Mouse (Mus musculus): ENCODE results near the gene Zdhhc4.

Gene Zdhhc4

DNA sequence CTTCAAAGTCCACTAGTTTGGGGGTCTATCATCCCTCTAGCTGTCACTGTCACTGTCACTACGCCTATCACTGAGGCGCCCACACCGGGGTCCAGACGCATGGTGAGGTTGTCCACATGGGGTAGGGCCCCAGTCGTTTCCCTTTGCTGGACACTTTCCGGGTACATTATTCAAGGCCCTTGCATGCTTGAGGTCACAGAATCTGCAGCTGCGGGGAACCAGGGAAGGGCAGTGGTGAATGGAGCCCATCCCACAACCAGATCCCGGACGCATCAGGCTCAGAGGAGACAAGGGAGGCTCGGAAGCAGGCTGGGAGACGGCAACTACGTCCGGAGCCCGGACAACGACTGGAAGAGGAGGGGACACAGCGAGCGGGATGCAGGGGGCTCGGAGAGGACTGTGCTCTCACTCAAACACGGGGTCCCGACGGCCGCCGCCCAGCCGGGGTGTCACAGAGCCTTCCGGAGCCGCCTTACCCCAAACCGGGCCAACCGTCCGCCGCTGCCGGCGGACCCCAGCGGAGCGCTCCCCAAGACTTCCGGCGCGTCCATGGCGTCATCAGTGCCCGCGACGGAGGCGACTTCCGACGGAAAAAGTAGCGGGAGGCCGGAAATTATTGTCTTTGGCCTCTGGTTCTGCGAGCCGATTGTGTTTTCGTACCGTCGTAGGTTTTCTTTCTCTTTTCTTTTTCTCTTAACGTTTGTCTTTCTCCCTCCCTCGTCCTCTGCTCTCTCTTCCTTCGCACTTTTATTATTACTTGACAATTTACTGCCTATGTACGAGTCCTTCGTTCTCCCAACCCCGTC, at the start of gene Zdhhc4:
Gene Zdhhc4, minus strand, starts transcription at position 567 of the 806 bp plus-strand sequence.
- in situ Hi-C loops (cut with MseI, MboI), result no loop called here

GRCm38 (mm10) chr5:143376156-143376555, 47.1 kb upstream of the Zdhhc4 start:
- in situ Hi-C loops (cut with MseI, MboI), result no loop called here

DNA sequence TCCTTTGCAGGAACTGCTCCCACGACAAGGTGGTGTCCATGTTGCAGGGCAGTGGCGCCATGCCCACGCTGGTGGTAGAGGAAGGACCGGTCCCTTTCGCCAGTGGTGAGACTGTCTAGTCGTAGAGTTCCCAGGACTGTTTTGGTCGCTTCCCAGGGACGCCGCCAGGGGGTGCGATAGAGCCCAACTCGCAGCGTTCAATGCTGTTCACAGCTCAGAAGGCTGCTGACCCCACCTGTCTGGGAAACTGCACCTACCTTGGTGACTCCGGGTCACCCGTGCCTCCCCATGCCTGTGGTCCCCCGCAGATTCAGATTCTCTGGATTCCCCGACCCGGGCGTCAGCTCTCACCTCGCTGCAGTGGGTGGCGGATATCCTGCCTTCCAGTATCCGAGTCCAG, 46.2 kb upstream of the Zdhhc4 start:
- in situ Hi-C loops (cut with MseI, MboI), result no loop called here

GRCm38 (mm10) chr5:143372818-143373217, 43.8 kb upstream of the Zdhhc4 start:
- in situ Hi-C loops (cut with MseI, MboI), result no loop called here

DNA sequence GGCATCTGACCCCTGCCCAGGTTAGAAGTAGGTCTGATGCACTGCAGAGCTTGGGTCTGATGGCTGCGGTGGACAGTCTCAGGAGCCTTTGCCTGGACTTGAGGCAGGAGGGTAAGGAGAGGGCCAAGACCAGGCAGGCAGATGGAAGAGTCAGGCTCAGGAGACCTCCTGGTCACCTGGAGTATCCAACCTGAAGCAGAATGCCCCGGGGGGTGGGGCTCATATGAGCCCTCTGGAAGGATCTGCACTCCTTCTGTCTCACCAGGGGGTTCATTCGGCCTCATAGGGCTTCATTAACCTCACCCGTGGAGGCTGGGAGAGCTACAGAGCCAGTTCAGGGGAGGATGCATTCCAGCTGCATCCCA, 42.1 kb upstream of the Zdhhc4 start:
- in situ Hi-C loops (cut with MseI, MboI), result no loop called here

- in situ Hi-C loops (cut with MseI, MboI), result no loop called here
Observed at GRCm38 (mm10) chr5:143370416-143371145, 41.5 kb upstream of the Zdhhc4 start.

DNA sequence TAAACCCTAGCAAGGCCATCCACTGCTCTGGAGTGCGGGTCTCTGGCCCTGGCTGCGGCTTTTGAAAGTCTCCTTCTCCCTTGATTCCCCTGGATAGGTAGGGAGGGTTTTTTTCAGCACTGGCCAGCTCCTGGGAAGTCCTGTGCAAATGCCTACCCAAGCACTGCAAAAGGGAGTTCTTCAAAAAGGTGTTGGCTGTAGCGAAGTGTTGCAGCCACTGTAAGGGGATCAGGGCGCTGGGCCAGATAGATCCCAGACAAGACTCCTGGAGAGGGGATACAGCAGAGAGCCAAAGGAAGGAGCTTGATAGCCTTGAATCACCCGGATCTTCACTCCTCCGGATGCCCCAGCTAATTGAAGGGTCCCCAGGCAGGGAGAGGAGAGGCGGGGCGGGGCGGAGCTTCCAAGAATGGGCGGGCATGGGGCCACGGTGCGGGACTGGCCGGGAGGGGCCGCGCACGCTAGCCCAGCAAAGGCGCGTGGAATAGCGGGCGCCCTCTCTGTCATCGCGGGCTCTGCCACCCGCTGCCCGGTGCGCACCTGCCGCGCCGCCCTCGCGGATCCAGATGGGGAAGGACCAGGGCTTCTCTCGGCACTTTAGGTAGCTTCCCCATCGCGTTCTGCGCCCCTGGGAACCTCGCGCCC, 40.7 kb upstream of the Zdhhc4 start:
- in situ Hi-C loops (cut with MseI, MboI), result no loop called here

- in situ Hi-C loops (cut with MseI, MboI), result no loop called here
Observed at GRCm38 (mm10) chr5:143367931-143368330, 38.9 kb upstream of the Zdhhc4 start.

- in situ Hi-C loops (cut with MseI, MboI), result no loop called here
Observed at GRCm38 (mm10) chr5:143363678-143364615, 34.9 kb upstream of the Zdhhc4 start.

DNA sequence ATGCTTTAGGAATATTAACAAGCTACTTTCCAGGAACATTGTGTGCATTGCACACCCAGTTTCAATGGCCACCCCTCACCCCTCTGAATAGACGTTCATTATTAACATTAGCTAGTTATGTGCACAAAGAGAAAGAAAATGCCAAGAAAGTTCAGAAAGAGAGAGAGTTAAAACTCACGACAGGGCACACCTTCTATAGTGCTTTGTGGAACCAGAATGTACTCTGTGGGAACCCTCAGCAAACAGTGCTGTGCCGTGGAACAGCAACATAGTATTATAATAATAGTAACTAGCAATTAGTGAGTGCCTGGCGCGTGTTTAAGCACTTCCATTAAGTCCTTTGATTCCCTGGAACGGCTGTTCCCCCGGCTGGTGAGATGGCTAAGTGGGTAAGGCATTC, 32.4 kb upstream of the Zdhhc4 start:
- in situ Hi-C loops (cut with MseI, MboI), result no loop called here

DNA sequence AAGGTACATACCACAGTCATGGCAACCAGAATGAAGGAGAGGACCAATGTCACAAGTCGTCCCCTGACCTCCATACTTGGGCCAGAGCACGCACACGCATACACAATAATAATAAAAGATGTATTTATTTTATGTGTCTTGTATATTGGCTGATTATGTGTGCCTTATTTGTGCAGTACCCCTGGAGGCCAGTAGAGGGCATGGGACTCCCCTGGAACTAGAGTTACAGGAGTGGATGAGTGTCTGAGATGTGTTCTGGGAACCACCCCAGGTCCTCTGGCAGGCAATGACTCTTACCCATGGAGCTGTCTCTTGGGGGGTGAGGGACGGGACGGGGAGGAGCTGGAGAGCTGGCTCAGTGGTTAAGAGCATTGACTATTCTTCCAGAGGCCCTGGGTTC, 30.9 kb upstream of the Zdhhc4 start:
- in situ Hi-C loops (cut with MseI, MboI), result no loop called here

DNA sequence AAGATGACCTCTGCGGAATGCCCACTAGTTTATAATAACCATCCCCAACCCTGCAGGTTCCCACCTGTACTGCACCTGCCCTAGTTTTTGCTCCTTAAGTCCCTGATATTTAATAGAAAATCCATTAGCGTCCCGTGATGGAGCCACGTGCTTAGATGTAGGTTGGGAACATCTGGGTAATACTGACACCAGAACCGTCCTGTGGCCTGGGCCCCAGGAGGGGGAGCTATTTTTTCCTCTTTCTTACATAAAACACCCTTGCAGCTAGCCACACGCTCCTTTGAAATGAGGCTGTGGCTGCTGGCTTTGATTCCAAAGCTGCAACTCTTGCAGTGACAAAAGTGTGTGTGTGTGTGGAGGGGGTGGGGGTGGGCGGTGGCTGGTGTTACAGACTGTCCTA, 30.2 kb upstream of the Zdhhc4 start:
- in situ Hi-C loops (cut with MseI, MboI), result no loop called here

DNA sequence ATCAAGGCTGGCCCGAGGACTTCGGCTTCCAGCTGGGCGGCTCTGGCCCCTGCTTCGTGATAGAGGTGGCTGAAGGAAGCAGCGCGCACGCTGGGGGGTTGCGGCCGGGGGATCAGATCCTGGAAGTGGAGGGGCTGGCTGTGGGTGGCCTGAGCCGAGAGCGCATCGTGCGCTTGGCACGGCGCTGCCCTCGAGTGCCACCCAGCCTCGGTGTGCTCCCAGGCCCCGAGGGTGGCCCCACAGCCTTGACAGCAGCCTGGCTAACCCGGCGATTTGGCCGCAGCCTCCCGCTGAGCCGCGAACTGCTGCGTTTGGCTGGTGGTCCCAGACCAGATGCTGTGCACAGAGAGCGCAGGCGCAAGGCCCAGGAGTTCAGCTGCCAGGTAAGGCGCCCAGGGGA, 28.5 kb upstream of the Zdhhc4 start:
- in situ Hi-C loops (cut with MseI, MboI), result no loop called here

DNA sequence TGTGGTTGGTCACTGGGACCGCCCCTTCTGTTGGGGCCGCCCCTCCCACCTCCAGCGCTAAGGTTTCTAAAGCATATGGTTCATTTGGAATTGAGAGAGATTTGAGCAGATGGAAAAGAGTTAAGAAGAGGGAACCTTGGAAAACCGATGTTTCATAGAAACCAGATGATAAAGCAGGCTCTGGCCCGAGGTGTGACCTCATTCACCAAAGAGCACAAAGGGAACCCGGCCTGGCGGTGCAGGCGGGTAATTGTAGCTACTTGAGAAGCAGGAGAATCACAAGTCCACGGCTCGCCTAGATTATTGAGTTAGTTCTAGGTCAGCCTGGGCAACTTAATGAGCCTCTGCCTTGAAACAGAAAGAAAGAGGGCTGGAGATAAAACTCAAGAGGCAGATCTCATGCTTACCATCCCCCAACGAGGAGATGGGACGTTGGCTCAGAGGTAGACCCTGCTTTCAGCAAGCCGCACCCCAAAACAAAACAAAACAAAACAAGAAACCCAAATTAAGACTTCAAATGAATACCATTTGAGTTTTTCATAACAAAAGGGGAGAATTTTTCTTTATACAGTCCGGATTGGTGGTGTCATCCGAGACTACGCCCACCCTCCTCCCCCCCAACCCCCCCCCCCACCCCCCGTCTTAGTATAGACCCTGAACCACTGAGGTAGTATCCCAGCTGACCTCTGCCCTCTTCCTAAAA, 27.8 kb upstream of the Zdhhc4 start, which contains the start of gene Grid2ip:
Gene Grid2ip, plus strand, starts transcription at position 653 of the 703 bp plus-strand sequence.
- in situ Hi-C loops (cut with MseI, MboI), result no loop called here

DNA sequence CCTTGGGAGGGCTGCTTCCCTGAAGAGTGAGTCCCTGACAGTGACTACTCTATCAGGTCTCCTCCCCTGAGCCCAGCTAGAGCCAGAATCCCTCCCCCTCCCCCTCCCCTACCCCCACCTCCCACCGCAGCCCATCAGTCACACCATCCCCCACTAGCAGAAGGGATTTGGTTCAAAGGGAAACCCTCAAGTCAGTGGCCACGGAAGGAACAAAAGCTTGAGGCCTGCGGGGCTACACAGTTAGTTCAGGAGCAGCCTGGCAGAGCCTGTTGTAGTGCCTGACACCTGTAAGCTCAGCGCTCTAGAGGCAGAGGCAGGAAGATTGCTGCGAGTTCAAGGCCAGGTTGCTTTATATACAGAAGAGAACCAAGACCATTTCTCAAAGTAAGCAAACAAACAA, 27.0 kb upstream of the Zdhhc4 start:
- in situ Hi-C loops (cut with MseI, MboI), result no loop called here

GRCm38 (mm10) chr5:143346367-143346766, 17.3 kb upstream of the Zdhhc4 start:
- in situ Hi-C loops (cut with MseI, MboI), result no loop called here

DNA sequence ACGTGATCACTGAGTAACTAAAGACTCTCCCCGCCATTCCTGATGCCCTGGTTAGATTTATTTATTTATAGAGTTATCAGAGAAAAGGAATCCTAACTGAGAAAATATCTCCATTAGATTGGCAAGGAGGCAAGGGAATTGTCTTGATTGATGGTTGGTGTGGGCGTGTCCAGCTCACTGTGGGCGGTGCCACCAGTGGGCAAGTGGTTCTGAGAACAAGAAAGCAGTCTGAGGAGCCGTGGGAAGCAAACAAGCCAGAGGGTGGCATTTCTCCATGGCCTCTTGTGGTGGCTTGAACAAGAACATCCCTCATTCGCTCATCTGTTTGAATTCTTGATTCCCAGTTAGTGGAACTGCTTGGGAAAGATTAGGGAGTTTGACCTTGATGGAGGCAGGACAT, 10.5 kb upstream of the Zdhhc4 start:
- in situ Hi-C loops (cut with MseI, MboI), result loop anchor here in 1 of 2 experiments (10.0 kb wide), 1 partner anchor 85 kb away; no protein-coding TSS in a partner anchor

GRCm38 (mm10) chr5:143336559-143336958, 7.5 kb upstream of the Zdhhc4 start:
- in situ Hi-C loops (cut with MseI, MboI), result loop anchor here in 1 of 2 experiments (10.0 kb wide), 1 partner anchor 88 kb away; no protein-coding TSS in a partner anchor

DNA sequence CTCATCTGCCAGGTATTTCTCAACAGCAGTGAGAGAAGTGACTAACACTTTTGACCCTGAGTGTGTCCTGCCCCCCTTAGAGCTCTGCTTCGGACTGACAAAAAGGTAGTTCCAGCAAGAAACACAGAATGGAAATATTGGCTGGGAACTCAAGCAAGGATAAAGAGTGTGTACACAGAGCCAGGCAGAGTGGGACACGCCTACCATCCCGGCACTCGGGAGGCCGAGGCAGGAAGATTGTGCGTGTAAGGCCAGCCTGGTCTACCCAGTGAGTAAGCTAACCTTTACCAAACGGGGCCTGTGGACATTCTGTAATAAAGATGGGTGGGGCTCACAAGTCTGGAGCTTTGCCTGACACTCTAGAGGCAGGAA, 6.0 kb upstream of the Zdhhc4 start:
- in situ Hi-C loops (cut with MseI, MboI), result loop anchor here in 1 of 2 experiments (10.0 kb wide), 1 partner anchor 90 kb away; no protein-coding TSS in a partner anchor

DNA sequence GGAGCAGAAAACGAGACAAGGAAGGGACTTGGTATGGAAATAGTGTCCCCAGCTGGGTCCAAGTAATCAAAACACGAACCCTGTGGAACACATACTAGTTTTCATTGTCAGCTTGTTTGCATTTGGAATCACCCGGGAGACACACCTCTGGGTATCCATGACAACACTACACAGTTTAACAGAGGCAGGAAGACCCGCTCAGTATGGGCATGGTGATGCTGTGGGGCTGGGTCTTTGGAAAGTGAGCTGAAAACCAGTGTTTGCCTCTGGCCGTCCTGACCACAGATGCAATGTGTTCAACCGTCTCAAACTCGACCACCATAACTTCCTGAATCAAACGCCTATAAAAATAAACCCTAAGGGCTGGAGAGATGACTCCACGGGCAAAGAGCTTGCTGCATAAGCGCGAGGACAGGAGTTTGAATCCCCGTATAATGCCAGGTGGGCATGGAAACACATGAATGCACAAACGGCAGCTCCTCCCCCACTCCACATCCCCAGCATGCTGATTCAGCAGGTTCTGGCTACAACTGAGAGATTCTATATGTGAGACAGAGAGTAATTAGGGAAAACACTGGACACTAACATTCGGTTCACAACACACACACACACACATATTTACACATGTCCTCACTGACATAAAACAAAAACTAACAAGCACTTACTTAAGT, 5.5 kb upstream of the Zdhhc4 start:
- in situ Hi-C loops (cut with MseI, MboI), result loop anchor here in 1 of 2 experiments (10.0 kb wide), 1 partner anchor 90 kb away; no protein-coding TSS in a partner anchor

All from mouse trophoblast stem cell (cell line).